Mouse (Mus musculus): Measurements from ENCODE around the gene Coasy.

The Coasy gene

GRCm38 (mm10) chr11:101133037-101133436, 50.7 kb downstream of the Coasy start:
- DNase-seq (ENCODE audit: low spot score), result no peak

DNA sequence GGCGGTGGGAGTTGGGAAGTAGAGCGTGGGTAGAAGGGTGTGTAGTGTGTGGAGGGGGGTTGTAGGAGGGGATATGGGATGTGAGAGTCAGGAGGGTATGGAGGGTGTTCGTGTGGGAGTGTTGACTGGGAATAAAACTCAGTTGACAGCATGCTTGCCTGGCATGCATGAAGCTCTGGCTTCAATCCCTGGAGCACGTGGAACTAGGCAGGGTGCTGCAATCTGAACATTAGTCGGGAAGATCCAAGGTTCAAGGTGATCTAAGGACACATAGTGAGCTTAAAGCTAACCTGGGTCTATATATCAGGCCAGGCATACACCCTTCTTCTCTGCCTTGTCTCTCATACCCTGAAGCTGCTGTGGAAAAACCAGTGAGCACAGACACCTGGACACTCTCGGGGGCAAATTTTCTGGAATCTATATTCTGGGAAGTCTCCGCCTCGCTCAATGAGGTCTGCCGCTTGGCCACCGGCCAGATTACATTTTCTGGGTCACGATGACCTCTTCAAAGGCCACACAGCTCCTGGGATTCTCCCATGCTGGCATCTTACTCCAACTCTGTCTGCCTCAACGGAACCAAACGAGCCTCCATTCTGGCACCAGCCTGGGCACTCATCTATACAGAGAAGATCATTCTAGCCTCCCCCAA, 52.0 kb downstream of the Coasy start:
- no peak for DNase-seq (ENCODE audit: low spot score)
